Mouse (Mus musculus) lung, adult 18-20 months (tissue): ENCODE measurements around the gene Slc47a2.
A peak's percentile ranks its signal among the peaks of the same experiment; 100 is the strongest.

Source experiments
- DNase-seq, 2 experiments: peaks; one replicate each; pipeline ENCODE4 v3.0.0; 2022; ENCODE audit warnings: mixed read lengths in 2 of 2

Slc47a2 gene

GRCm38 (mm10) chr11:61278445-61279077 lies 64.1 kb downstream of the Slc47a2 start:
- no peak for DNase-seq

GRCm38 (mm10) chr11:61277937-61278336 lies 64.7 kb downstream of the Slc47a2 start:
- DNase-seq, result no peak

- no peak for DNase-seq
Measured at GRCm38 (mm10) chr11:61276482-61276881, 66.2 kb downstream of the Slc47a2 start.

- no peak for DNase-seq
Measured at GRCm38 (mm10) chr11:61275106-61275505, 67.6 kb downstream of the Slc47a2 start.

GRCm38 (mm10) chr11:61274421-61274820 lies 68.2 kb downstream of the Slc47a2 start:
- DNase-seq, result no peak

GRCm38 (mm10) chr11:61273928-61274327 lies 68.7 kb downstream of the Slc47a2 start:
- DNase-seq, result no peak

GRCm38 (mm10) chr11:61271612-61272011 lies 71.0 kb downstream of the Slc47a2 start:
- no peak for DNase-seq

- no peak for DNase-seq
Measured at GRCm38 (mm10) chr11:61270406-61270805, 72.3 kb downstream of the Slc47a2 start.

- no peak for DNase-seq
Measured at GRCm38 (mm10) chr11:61268626-61269349, 73.9 kb downstream of the Slc47a2 start.

GRCm38 (mm10) chr11:61266551-61267533 lies 75.8 kb downstream of the Slc47a2 start, which contains the start of gene Aldh3a2:
Gene Aldh3a2 (minus strand): TSS chr11:61267464.
- DNase-seq, result peak; percentile 98

GRCm38 (mm10) chr11:61263841-61264240 lies 78.8 kb downstream of the Slc47a2 start:
- no peak for DNase-seq

GRCm38 (mm10) chr11:61262516-61262915 lies 80.1 kb downstream of the Slc47a2 start:
- DNase-seq, result no peak

GRCm38 (mm10) chr11:61259106-61259505 lies 83.6 kb downstream of the Slc47a2 start:
- DNase-seq, result no peak

GRCm38 (mm10) chr11:61252807-61253206 lies 89.9 kb downstream of the Slc47a2 start:
- DNase-seq, result no peak

- DNase-seq, result no peak
Measured at GRCm38 (mm10) chr11:61251741-61252140, 90.9 kb downstream of the Slc47a2 start.
